Mouse (Mus musculus) layer of hippocampus, adult 18-20 months (tissue): Measurements from ENCODE around the gene Spag9. TPM values are rescaled to one million over a fixed set of nuclear protein-coding genes. Genes with fewer than 3 reads are reported as not detected.

ENCODE experiments used
- DNase-seq, 2 experiments: peaks; one replicate each; pipeline ENCODE4 v3.0.0; 2022; ENCODE audit warnings: low spot score in 2 of 2
- total RNA-seq, 2 experiments: library from RNA; stranded (reverse); gene quantifications; 2 replicates each; pipeline ENCODE4 v1.2.3; 2021

The Spag9 gene
- total RNA-seq, 2 experiments from 2014 or later = 212 to 219 TPM

DNA sequence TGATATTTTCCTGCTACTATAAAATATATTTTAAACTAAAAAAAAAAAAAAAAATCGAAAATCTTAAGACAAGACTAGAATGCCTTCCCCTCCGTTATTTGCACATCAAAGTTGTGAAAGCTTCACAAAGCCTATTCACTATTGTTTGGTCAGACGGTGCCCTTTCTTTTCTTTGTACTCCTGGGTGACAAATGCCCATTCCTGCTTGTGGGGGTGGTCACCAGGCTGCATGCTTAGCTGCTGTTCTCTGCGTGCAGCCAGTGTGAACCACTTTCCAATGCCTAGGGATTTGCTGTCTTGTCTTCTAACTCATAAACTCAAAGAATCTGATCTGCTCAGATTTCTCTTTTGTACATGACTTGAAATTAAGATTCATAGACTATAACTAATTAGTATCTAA lies 49.1 kb downstream of the Spag9 start:
- peak in 1 of 2 experiments; percentile 52 for DNase-seq

DNA sequence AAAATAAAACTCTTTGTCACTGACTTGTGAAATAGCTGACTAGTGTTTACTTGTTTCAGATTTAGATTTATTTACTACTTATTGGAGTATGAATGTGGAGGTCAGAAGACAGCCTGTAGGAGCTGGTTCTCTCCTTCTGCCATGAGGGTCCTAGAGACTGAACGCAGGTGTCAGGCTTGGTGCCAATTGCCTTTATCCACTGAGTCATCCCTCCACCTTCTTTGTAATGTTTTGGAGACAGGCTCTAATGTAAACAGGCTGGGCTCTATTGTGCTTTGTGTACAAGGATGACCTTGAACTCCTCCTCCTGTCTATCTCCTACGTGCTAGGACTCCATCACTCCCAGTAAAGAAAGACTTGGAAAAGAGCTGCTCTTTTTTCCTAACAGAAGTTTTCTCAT lies 51.4 kb downstream of the Spag9 start:
- DNase-seq = no peak

DNA sequence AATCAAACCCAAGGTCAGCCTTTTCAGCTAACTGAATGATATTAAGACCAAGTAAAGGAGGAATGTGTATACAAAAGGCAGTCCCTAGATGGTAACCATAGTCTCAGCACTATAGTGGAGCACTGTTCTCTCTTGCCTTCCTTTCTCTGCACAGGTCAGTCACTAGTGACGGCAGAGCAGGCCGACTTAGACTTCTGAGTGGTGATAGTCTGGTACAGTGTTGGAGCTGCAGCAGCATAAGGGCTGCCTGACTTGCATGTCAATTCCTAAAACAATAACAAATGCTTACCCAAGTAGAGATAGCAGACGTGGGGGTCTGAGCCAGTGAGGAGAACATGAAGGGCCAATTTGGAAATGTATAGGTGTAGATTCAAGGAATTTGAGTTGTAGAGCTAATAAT lies 58.3 kb downstream of the Spag9 start:
- DNase-seq = no peak

DNA sequence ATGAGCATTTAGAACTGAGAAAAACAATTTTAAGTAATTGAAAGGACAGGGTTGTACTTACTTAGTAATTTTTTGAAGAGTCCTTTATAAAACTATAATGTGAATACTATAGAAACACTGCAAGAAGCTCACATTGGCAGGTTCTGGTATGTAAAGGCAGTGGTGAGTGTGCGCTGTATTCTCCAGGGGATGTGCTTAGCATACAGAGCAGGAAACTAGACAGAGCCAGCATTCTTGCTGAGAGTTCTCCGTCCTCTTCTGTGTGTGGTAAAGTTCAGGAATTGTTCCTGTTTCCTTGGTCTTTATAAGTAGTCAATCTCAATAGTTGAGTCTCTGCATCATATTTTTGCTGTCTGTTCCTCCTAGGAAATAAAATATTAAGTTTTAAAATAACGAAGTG lies 59.0 kb downstream of the Spag9 start:
- DNase-seq = peak in 1 of 2 experiments; percentile 43

DNA sequence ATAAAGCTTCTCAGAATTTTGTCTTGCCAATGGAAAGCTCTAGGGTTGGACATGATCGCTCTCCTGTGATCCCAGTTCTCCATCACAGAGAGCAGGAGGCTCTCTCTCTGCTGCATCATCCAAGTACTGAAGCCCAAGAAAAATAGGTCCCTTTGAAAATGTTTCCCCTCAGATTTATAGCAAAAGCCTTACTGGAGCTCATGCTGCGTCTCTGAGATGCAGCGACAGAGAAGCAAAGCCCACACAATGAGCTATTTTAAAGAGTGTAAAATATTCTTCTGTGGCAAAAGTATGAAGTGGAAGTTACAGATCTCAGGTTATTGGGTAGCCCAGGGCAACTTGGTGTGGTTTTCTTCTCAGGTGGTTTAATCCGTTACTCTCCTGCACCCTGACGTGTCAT lies 68.0 kb downstream of the Spag9 start:
- DNase-seq = no peak

DNA sequence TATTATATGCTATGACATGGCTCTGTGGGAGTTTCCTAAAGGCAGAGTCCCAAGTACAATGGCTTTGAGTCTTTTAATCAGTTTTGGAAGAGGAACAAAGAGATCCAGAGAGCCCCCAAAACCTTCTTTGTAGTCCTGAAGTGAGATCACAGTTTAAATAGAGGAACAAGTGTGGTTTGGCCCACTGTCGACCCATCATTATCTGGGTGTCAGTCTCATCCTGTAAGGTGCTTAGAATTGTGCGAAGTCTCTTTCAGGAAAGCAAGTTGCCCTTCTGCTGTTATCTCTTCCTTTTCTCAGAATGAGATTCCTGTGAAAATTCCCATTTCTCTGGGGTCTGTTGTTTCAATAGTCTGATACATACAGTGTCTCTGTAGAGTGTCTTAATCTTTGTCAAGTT lies 74.6 kb downstream of the Spag9 start:
- DNase-seq = no peak

DNA sequence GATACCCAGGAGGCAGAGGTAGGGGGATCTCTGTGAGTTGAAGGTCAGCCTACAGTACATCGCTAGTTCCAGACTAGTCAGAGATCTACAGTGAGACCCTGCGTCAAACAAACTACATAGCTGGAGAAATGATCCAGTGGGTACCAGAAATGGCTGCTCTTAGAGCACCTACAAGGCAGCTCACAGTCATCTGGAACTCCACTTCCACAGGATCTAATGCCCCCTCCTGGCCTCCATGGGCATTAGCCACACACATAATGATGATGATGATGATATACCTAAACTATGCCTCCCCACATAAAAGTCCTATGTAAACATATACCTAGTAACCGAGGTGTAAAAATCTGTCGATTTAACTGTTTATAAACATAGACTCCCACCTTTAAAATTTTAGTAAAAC lies 77.4 kb downstream of the Spag9 start:
- DNase-seq = no peak

DNA sequence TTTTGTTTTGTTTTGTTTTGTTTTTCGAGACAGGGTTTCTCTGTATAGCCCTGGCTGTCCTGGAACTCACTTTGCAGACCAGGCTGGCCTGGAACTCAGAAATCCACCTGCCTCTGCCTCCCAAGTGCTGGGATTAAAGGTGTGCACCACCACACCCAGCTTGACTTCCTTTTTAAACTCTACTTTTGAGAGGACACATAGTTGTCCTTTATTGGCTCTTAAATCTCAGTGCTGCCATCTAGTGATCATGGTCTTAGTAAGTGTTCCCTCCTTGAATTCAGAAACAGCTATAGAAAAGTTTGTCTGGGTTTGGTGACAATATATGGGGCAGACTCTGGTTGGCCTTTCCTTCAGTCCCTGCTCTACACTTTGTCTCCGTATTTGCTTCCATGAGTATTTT lies 91.1 kb downstream of the Spag9 start:
- DNase-seq = peak in 1 of 2 experiments; percentile 59

DNA sequence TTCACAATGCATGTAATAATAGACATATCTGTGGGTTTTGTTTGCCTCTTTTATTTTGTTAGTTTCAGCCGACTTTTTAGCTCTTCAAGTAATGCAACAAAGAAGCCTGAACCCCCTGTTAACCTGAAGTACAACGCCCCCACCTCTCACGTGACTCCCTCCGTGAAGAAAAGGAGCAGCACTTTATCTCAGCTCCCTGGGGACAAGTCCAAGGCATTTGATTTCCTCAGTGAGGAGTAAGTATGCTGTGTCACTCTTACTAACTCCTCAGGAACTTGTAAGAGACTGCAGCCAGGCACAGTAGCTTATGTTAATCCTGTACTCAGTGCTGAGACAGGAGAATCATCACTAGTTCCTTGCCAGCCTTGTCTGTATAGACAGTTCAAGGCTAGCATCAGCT lies 94.6 kb downstream of the Spag9 start:
- no peak for DNase-seq

DNA sequence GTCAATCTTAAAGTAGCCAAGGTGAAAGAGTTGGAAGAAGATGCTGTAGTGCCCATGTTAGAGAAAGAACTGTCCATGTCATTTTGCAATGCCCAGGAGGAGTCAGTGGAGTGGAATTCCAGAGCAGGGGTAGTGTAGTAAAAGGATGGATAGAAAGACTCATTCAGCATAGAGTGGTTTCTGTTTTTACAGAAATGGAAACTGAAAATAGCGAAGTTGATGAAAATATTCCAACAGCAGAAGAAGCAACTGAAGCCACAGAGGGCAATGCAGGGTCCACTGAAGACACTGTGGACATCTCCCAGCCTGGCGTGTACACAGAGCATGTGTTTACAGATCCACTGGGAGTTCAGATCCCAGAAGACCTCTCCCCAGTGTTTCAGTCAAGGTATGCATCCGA lies 101.6 kb downstream of the Spag9 start:
- DNase-seq = no peak

DNA sequence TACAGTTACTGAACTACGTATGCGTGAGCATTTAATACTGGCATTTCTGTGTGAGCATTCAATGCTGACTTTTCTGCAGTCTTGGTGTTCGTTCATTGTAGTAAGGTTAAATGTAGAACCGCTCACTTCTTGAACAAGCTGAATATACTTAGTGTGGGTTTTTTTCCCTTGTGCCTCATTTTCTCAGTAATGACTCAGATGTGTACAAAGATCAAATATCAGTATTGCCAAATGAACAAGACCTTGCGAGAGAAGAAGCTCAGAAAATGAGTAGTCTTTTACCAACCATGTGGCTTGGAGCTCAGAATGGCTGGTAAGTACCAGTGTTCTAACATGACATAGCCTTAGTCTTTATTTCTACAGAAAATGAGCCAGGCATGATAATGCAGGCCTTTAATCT lies 102.9 kb downstream of the Spag9 start:
- DNase-seq = no peak

DNA sequence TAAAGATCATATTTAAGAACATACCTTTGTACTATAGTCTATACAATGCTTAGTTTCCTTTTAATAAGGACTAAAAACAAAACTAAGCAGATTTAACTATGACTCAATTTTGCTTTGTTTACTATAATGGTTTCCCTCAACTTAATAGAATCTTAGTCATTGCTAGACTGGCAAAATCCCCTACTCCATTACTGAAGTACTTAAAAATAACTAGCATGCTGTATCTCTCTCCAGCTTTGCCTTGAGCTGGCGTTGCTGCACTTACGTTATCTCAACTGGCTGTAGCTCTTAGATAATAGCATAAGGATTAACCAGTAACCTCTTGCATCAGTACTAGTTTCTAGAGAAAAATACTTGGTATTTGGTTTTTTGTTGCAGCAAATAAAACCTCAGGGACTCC lies 117.9 kb downstream of the Spag9 start:
- DNase-seq = no peak

DNA sequence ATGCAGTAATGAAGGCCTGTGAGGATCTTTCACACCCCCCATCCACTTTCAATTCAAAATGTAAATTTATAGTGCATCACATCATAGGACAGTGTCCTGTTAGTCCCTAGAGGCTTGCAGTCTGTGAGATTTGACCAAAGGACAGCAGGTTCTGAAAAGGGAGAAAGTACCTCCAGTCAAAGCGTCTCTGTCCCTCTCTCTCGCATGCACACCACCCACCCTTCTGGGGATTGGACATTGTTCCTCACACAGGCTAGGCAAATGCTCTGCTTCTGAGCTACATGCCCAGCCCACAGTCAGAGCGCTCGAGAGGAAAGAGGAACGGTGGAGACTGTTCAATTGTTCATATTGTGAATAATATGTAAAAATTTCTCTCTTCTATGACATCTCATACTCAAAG lies 119.5 kb downstream of the Spag9 start:
- no peak for DNase-seq

DNA sequence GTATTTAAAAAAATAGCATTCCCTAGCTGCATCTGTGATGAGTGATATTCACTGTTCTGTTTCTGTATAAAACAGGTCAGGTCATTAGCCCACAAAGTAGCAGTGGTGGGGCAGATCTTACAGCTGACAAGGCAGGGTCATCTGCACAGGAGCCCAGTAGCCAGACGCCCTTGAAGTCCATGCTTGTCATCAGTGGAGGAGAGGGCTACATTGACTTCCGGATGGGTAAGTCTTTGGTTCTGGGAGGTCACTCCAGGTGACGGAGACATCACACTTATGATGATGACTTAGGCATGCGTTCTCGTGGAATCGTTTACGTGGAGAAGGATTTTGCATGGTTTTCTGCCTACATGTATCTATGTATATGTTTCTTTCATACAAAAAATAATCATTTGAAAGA lies 120.8 kb downstream of the Spag9 start:
- no peak for DNase-seq

DNA sequence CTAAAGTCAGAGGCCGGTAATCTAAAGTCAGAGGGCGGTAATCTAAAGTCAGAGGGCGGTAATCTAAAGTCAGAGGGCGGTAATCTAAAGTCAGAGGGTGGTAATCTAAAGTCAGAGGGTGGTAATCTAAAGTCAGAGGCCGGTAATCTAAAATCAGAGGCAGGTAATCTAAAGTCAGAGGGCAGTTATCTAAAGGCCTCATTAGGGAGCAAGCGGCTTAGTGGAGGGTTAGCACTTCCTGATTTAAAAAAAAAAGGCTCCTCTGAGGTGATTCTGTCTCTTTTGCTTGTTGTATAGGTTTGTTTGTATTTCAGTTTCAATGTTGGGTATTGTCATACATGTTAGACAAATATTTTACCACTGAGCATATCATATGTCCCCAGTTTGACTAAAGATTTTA lies 121.9 kb downstream of the Spag9 start:
- DNase-seq = no peak

DNA sequence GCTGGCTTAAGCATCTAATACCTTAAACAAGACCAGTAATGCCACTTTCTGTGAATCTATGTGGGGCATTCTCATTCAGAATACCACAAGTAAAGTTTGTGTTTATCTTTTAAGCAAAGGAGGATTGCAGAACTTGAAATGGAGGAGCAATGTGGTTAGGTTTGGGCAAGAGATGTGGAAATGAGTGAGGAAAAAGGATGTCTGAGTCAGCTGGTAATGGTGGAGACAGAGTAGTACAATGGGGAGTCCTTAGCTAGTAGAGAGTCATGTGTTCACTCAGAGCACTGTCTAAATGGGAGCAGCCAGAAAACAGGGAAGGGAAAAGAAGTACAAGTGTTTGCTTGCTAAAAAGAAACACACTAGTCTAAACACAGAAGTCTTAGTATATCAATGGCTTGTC lies 122.7 kb downstream of the Spag9 start:
- DNase-seq = no peak

DNA sequence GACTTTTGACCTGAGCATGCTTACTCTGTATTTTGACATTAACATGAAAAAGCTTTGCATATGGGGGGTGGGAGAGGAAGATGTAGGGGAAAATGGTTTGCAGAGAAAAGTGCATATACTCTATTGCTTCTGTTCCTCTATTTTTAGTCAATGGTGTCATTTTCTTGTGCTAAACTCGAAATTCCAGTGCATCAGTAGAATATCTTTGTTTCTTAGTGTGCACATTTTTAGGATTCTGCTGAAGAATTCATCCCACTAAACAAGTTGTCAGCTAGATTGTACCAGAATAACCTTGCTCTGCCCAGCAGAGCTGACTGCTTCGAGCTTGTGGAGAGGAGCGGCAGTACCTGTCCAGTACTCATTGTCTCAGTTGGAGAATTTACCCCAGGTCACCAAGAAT lies 124.8 kb downstream of the Spag9 start:
- DNase-seq = no peak

DNA sequence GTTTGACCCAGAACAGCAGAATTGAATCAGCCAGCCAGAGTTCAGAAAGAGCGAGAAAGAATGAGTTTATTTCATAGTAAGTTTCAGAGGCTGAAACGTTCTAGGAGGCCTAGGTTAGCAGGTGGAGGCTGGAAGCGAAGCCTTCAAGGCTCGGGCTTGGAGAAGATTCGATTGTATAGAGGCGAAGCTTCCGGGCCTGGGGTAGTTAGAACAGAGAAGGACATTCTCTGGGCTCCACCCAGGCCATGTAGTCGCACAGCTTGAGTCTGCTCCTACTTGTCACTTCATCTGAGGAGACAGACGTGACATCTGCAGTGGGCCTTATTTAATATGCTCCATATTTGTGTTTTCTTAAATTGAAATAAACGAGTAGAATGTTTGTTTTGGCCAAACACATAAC lies 125.6 kb downstream of the Spag9 start:
- DNase-seq = no peak

DNA sequence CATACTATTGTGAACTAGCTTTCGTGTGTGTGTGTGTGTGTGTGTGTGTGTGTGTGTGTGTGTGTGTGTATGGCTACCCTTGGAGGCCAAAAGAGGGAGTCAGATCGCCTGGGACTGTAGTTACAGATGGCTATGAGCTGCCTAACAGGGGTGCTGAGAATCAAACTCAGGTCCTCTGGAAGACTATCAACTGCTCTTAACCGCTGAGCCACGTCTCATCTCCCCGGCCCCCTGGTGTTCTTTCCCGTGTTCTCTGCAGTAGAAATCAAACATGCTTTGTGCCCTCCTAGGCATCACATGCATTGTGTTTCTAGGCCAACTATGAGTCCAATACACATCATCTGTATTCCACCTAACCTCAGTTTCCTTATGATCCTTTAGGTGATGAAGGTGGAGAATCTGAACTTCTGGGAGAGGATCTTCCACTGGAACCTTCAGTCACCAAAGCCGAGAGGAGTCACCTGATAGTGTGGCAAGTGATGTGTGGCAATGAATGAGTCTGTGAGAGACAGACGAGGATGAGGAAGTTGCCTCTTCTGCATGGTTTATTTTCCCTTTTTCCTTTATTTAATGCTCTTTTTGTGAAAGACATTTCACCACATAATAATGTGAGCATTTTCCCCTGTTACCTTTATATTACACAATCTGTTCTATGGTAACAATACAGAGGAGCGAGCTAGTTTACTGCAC lies 126.6 kb downstream of the Spag9 start:
- DNase-seq = no peak

DNA sequence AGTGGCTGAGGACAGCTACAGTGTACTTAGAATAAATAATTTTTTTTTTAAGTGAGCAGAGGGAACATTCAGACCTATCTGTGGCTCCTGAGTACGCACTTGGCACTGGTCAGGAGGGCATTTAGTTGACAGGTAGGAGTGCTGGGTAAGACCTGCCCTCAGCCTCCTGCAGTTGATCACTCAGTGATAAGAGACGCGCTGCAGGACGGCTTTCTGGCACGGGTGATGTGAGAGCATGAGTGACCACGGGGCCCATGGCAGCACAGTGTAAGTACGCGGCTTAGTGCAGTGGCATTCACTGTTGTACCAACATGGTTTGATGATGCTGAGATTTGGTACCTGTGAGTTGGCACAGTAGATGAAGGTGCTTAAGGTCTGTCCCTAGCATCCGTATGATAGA lies 130.8 kb downstream of the Spag9 start:
- DNase-seq = no peak

DNA sequence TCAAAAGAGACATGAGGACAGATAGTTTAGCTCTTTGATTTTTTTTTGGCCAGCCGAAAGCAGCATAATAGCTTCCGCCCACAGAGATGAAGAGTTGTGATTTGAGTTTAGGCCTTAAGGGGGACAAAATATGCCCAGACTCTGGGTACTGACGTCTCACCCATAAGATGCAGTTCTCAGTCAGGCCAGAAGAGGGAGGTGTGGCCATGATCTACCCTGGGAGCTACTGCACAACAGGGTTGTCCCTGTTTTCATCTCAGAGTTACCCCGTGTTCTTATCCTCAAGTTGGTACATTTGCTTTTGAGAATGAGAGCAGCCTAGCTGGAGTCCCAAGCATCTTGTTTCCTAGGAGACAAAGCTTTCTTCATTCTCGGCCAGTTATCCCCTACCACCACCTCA lies 132.1 kb downstream of the Spag9 start:
- DNase-seq = peak; percentile 83 to 95

DNA sequence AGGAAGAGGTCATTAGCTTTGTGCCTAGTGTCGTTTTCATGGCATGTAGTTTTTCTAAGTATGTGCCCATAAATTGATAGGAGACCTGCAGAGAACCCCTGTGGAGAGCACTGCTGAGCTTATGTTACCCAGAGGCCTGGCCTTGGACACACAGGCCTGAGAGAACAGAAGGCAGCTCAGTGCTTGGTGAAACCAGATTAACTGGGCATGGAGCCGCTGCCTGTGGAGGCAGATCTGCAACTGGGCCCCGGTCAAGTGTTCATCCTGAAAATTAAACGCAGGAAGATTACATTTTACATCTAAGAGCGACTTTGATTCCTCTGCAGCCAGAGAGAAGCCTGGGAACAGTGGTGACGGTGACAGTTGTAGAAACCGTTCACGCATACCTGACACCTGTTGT lies 132.6 kb downstream of the Spag9 start:
- no peak for DNase-seq

DNA sequence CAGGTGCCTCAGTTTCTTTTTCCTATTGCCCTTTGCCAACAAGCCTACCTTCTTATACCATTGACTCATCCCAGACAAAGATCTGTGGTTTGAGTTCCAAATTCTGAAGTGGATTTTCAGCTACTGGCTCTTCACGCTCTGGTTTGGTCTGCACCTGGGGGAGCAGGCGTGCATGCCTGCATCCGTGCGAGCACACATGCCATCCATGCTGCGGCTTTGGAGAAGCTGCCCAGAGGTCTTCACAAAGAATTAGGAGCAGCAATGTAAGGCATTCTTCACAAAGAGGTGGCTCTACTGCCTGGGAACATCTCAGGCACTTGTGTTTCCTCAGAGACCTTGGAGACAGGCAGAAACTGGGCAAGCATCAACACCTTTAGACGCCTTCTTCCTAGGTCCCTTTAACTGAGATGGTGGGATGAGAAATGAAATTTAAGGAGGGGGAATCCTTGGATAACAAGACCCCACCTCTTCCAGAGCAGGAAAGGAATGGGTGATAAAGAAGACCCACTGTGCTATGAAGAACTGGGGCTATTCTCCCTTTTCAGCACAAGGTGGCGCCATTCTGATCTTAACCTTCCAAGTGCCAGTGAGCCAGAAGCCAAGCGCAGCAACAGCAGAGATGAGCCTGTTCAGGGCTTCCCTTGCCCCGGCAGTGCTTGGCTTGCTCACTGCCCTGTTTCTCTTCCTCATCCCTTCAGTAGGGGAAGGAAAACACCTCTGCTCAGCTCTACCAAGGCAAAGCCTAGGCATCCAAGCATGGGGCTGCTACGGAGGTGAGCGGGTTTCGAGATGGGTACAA lies 133.6 kb downstream of the Spag9 start:
- DNase-seq = peak; percentile 41 to 87
